Mouse (Mus musculus): ENCODE data around the gene Olfr1480. TPM values are rescaled to one million over a fixed set of nuclear protein-coding genes. Genes with fewer than 3 reads are reported as not detected.

Gene Olfr1480
- not detected in 2 replicates for polyA plus RNA-seq (2015; fragmentation: Nextera tagmentation; extraction: Ambion mirVana)

GRCm38 (mm10) chr19:13527613-13528012 is at the start of gene Olfr1480:
TSS of gene Olfr1480 (plus strand) at chr19:13527913.
- H3K27ac ChIP-seq (ENCODE audit: low read depth), result no peak within 1 kb of the TSS
- no peaks in the 10 kb centered on the region for H3K4me1 ChIP-seq (ENCODE audit: insufficient read depth)
- H3K36me3 ChIP-seq (replicated peaks; ENCODE audit: insufficient read depth, low read length), result no peaks in the 10 kb centered on the region
- WGBS (ENCODE audit: insufficient replicate concordance), result 73% methylated on average over 2 of the region's 2 CpGs
- no peaks in the 10 kb centered on the region for H3K27me3 ChIP-seq (ENCODE audit: insufficient read depth, low read length)
- ATAC-seq (no peak), DNase-seq (no peak)
- H3K9me3 ChIP-seq (ENCODE audit: low read length), result 0 out of 2 replicates have a peak, but pooled peaks cover 3% of the 10 kb centered on the region
- TF ChIP-seq CTCF (IDR thresholded peaks at IDR 0.05; ENCODE audit: low read depth) (no peak), EP300 (IDR thresholded peaks at IDR 0.05; ENCODE audit: low read depth) (no peak)
- no peak within 1 kb of the TSS for H3K9ac ChIP-seq (replicated peaks)
- H3K4me2 ChIP-seq (ENCODE audit: low read depth, low read length), result no peak within 1 kb of the TSS
- H3K4me3 ChIP-seq (ENCODE audit: low read depth, low read length), result no peak within 1 kb of the TSS

DNA sequence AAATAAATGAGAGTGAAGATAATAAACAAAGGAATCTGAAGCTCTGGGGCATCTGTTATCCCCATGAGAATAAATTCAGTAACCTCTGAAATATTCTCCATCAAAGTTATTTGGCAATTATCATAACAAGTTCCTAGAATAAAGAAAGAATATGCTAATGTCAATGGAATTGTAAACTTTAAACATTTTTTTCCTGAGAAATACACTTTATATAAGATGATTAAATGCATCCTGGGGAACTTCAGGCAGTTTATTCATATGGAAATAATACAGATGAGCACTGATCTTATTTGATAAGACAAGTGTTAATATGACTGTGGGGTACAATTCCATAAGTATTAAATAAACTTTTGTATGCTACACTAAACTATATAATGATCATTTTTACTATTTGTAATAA is 47.6 kb upstream of the Olfr1480 start, which contains the start of gene Olfr1475:
Gene Olfr1475 (minus strand): TSS at position 101 of the 400 bp plus-strand sequence.
- TF ChIP-seq CTCF (IDR thresholded peaks at IDR 0.05; ENCODE audit: low read depth), result no peak
- no peak for TF ChIP-seq EP300 (IDR thresholded peaks at IDR 0.05; ENCODE audit: low read depth)
- H3K9ac ChIP-seq (replicated peaks), result no peak within 1 kb of the TSS
- no peaks in the 10 kb centered on the region for H3K36me3 ChIP-seq (replicated peaks; ENCODE audit: insufficient read depth, low read length)

GRCm38 (mm10) chr19:13500246-13500645 is 27.5 kb upstream of the Olfr1480 start, which contains the start of gene Olfr1477:
TSS of gene Olfr1477 (plus strand) at chr19:13500546.
- no peak for DNase-seq

More for the DNA sequence above, 47.6 kb upstream of the Olfr1480 start, which contains the start of gene Olfr1475:
- H3K4me3 ChIP-seq (ENCODE audit: low read depth, low read length), result no peak within 1 kb of the TSS
- DNase-seq (no peak), ATAC-seq (no peak)
- H3K27ac ChIP-seq (ENCODE audit: low read depth), result no peak within 1 kb of the TSS
- H3K9me3 ChIP-seq (ENCODE audit: low read length), result no peaks in the 10 kb centered on the region
- H3K4me2 ChIP-seq (ENCODE audit: low read depth, low read length), result no peak within 1 kb of the TSS
- no peaks in the 10 kb centered on the region for H3K27me3 ChIP-seq (ENCODE audit: insufficient read depth, low read length)
- no peaks in the 10 kb centered on the region for H3K4me1 ChIP-seq (ENCODE audit: insufficient read depth)

More at GRCm38 (mm10) chr19:13500246-13500645, 27.5 kb upstream of the Olfr1480 start, which contains the start of gene Olfr1477:
- Histone ChIP-seq H3K4me2 (ENCODE audit: low read depth, low read length) (no peak within 1 kb of the TSS), H3K4me1 (ENCODE audit: insufficient read depth) (no peaks in the 10 kb centered on the region), H3K27ac (ENCODE audit: low read depth) (no peak within 1 kb of the TSS), H3K27me3 (ENCODE audit: insufficient read depth, low read length) (no peaks in the 10 kb centered on the region), H3K9ac (replicated peaks) (no peak within 1 kb of the TSS), H3K36me3 (replicated peaks; ENCODE audit: insufficient read depth, low read length) (no peaks in the 10 kb centered on the region), H3K9me3 (ENCODE audit: low read length) (no peaks in the 10 kb centered on the region), H3K4me3 (ENCODE audit: low read depth, low read length) (no peak within 1 kb of the TSS)
- WGBS (ENCODE audit: insufficient replicate concordance), result 56% methylated on average over 3 of the region's 3 CpGs
- TF ChIP-seq CTCF (IDR thresholded peaks at IDR 0.05; ENCODE audit: low read depth) (no peak), EP300 (IDR thresholded peaks at IDR 0.05; ENCODE audit: low read depth) (no peak)
- no peak for ATAC-seq

Other genes with a start within 250 kb of the Olfr1480 start
- gene Olfr1465, start 212.4 kb upstream of the Olfr1480 start, polyA plus RNA-seq (2015; fragmentation: Nextera tagmentation; extraction: Ambion mirVana), result not detected in 2 replicates
- not detected in 2 replicates for gene Olfr1466, start 189.1 kb upstream of the Olfr1480 start, polyA plus RNA-seq (2015; fragmentation: Nextera tagmentation; extraction: Ambion mirVana)
- gene Olfr1467, start 165.7 kb upstream of the Olfr1480 start, polyA plus RNA-seq (2015; fragmentation: Nextera tagmentation; extraction: Ambion mirVana), result not detected in 2 replicates
- gene Olfr1469, start 120.1 kb upstream of the Olfr1480 start, polyA plus RNA-seq (2015; fragmentation: Nextera tagmentation; extraction: Ambion mirVana), result not detected in 2 replicates
- gene Olfr1471, start 84.5 kb upstream of the Olfr1480 start, polyA plus RNA-seq (2015; fragmentation: Nextera tagmentation; extraction: Ambion mirVana), result not detected in 2 replicates
- gene Olfr1472, start 71.8 kb upstream of the Olfr1480 start, polyA plus RNA-seq (2015; fragmentation: Nextera tagmentation; extraction: Ambion mirVana), result not detected in 2 replicates
- gene Olfr1474, start 58.3 kb upstream of the Olfr1480 start, polyA plus RNA-seq (2015; fragmentation: Nextera tagmentation; extraction: Ambion mirVana), result not detected in 2 replicates
- gene Olfr1475, start 47.7 kb upstream of the Olfr1480 start, polyA plus RNA-seq (2015; fragmentation: Nextera tagmentation; extraction: Ambion mirVana), result not detected in 2 replicates
- gene Olfr1477, start 27.4 kb upstream of the Olfr1480 start, polyA plus RNA-seq (2015; fragmentation: Nextera tagmentation; extraction: Ambion mirVana), result not detected in 2 replicates
- not detected in 2 replicates for gene Olfr1484, start 55.6 kb downstream of the Olfr1480 start, polyA plus RNA-seq (2015; fragmentation: Nextera tagmentation; extraction: Ambion mirVana)
- gene Olfr1487, start 89.5 kb downstream of the Olfr1480 start, polyA plus RNA-seq (2015; fragmentation: Nextera tagmentation; extraction: Ambion mirVana), result not detected in 2 replicates
- gene Olfr1489, start 103.7 kb downstream of the Olfr1480 start, polyA plus RNA-seq (2015; fragmentation: Nextera tagmentation; extraction: Ambion mirVana), result not detected in 2 replicates
- gene Olfr1490, start 123.2 kb downstream of the Olfr1480 start, polyA plus RNA-seq (2015; fragmentation: Nextera tagmentation; extraction: Ambion mirVana), result not detected in 2 replicates
- gene Olfr1491, start 169.4 kb downstream of the Olfr1480 start, polyA plus RNA-seq (2015; fragmentation: Nextera tagmentation; extraction: Ambion mirVana), result not detected in 2 replicates
- not detected in 2 replicates for gene Olfr1493-ps1, start 195.4 kb downstream of the Olfr1480 start, polyA plus RNA-seq (2015; fragmentation: Nextera tagmentation; extraction: Ambion mirVana)
- gene Olfr1494, start 211.8 kb downstream of the Olfr1480 start, polyA plus RNA-seq (2015; fragmentation: Nextera tagmentation; extraction: Ambion mirVana), result not detected in 2 replicates
- gene Olfr1495, start 236.7 kb downstream of the Olfr1480 start, polyA plus RNA-seq (2015; fragmentation: Nextera tagmentation; extraction: Ambion mirVana), result not detected in 2 replicates
- not detected in 2 replicates for gene Olfr1496, start 250.0 kb downstream of the Olfr1480 start, polyA plus RNA-seq (2015; fragmentation: Nextera tagmentation; extraction: Ambion mirVana)